Mouse (Mus musculus) neural tube, embryonic 11.5 days (tissue): Measurements from ENCODE around the gene Bfsp2. TPM values are rescaled to one million over a fixed set of nuclear protein-coding genes. Genes with fewer than 3 reads are reported as not detected.

Experiments
- ATAC-seq: fragments of 200-750 bp; cut with Nextera tagmentation; 2 replicates; pipeline ENCODE4 v1.8.0; 2017; ENCODE audit warnings: moderate number of reproducible peaks, mild to moderate bottlenecking, moderate TSS enrichment, moderate library complexity; ENCODE audit not compliant: insufficient read depth, low FRiP score, low TSS enrichment
- DNase-seq: peaks from one replicate; pipeline ENCODE4 v3.0.0-alpha.2; 2015; ENCODE audit warnings: low spot score
- H3K27ac ChIP-seq: fragments of 300-500 bp; sonication (generic); 2 replicates; pipeline ENCODE4 v1.5.1; 2014; ENCODE audit warnings: low read depth, mild to moderate bottlenecking, low read length
- H3K27me3 ChIP-seq: fragments of 300-500 bp; sonication (generic); 2 replicates; pipeline ENCODE4 v1.6.1; 2014; ENCODE audit warnings: mild to moderate bottlenecking, low read length, mixed read lengths; ENCODE audit not compliant: control insufficient read depth, insufficient read depth
- H3K36me3 ChIP-seq: fragments of 300-500 bp; sonication (generic); 2 replicates; pipeline ENCODE4 v1.6.1; 2014; ENCODE audit warnings: mild to moderate bottlenecking, low read length, moderate library complexity, mixed read lengths; ENCODE audit not compliant: control insufficient read depth, insufficient read depth
- H3K4me1 ChIP-seq: fragments of 300-500 bp; sonication (generic); 2 replicates; pipeline ENCODE4 v1.6.1; 2014; ENCODE audit warnings: low read length, mixed read lengths; ENCODE audit not compliant: control insufficient read depth, insufficient read depth
- H3K4me2 ChIP-seq: fragments of 300-500 bp; sonication (generic); 2 replicates; pipeline ENCODE4 v1.6.1; 2014; ENCODE audit warnings: low read depth, mild to moderate bottlenecking, moderate library complexity
- H3K4me3 ChIP-seq: fragments of 300-500 bp; sonication (generic); 2 replicates; pipeline ENCODE4 v1.5.1; 2014; ENCODE audit warnings: low read depth, low read length
- H3K9ac ChIP-seq: fragments of 300-500 bp; sonication (generic); 2 replicates; pipeline ENCODE4 v1.6.1; 2014; ENCODE audit warnings: mild to moderate bottlenecking, low read length
- H3K9me3 ChIP-seq: fragments of 300-500 bp; sonication (generic); 2 replicates; pipeline ENCODE4 v1.6.1; 2016; ENCODE audit warnings: low read length; ENCODE audit not compliant: control insufficient read depth
- WGBS: fragments of 180-500 bp; shearing (Covaris S2); extraction: QIAGEN DNeasy Blood & Tissue Kit; methylation state at CpG from one replicate; pipeline ENCODE4 v1.1.7; 2014; 5-methylcytosine and 5-hydroxymethylcytosine counted together
- polyA plus RNA-seq: library from polyadenylated mRNA; unstranded; fragments of >200 nt; fragmentation: Nextera tagmentation; extraction: Ambion mirVana; gene quantifications from 2 replicates; pipeline ENCODE4 v1.2.1, GENCODE M21; 2014

Bfsp2 gene
- polyA plus RNA-seq, 1 experiment from 2014 or later = 0.74 TPM

DNA sequence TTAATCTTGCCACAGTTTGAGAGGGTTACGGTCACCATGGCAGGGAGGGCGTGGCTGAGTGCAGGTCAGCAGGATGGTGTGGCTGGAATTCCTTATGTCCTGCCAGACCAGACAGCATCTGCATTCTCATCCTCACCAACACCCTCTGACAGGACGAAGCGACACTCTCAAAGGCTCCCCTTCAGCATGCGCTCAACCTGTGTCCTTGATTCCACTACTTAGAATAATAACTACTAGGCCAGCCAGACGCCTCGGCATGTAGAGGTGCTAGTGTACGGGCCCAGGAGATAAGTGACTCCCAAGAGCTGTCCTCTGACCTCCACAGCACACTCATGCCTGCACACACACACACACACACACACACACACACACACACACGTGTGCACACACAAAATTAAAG lies 101.0 kb downstream of the Bfsp2 start:
- H3K4me2 ChIP-seq = no peak overlapping the region
- no peaks in the 10 kb centered on the region for H3K4me1 ChIP-seq
- WGBS = 70% methylated on average over 9 of the region's 9 CpGs
- no peak for ATAC-seq
- no peak overlapping the region for H3K27ac ChIP-seq
- H3K4me3 ChIP-seq = no peak overlapping the region
- H3K9ac ChIP-seq = no peak overlapping the region
- H3K27me3 ChIP-seq = no peaks in the 10 kb centered on the region
- DNase-seq = no peak
- no peaks in the 10 kb centered on the region for H3K36me3 ChIP-seq
- no peaks in the 10 kb centered on the region for H3K9me3 ChIP-seq

GRCm38 (mm10) chr9:103378686-103379085 lies 101.5 kb downstream of the Bfsp2 start:
- H3K36me3 ChIP-seq = no peaks in the 10 kb centered on the region
- H3K4me2 ChIP-seq = no peak overlapping the region
- ATAC-seq (no peak), DNase-seq (no peak)
- no peaks in the 10 kb centered on the region for H3K9me3 ChIP-seq
- H3K9ac ChIP-seq = no peak overlapping the region
- H3K4me1 ChIP-seq = no peaks in the 10 kb centered on the region
- WGBS = 49% methylated on average over 10 of the region's 10 CpGs
- H3K4me3 ChIP-seq = no peak overlapping the region
- no peaks in the 10 kb centered on the region for H3K27me3 ChIP-seq
- H3K27ac ChIP-seq = no peak overlapping the region

DNA sequence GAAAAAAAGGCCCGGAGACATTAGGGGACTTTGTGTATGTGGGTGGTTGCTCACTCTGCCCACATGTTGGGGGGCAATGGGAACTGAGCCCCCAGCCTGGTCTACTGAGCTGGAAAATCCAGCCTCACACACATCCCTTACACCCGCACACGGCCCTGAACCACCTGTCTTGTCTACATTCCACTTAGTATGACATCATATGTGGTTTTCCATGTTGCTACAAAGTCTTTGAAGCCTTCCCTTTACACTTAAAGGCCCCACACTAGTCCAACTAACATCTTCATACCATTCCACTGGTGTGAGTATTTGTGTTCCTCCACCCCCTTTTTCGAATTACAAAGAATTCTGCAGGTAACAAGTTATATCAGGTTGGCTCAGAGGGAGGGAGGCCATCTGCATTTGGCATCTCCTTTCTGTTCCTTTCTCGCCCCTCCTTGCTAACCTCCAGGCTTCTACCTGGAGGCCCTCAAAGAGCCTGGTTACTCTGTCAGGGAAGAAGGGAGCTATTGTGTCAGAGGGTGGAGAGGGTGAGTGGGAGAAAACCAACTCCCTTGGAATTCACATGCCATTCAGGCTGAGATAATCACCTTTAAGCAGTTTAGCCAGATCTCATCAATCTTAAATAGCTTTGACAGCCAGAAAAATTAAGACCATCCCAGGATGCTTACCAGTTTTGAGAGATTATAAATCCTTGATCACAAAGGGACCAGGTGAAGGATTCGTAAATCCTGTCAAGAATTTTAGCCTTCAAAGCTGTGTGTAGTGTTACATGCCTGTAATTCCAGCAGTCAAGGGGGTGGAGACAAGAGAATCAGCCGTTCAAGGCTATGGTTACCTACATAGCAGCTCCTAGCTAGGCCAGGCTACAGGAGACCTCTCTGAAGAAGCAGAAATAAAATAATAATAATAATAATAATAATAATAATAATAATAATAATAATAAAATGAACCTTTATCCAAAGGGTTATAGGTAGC lies 103.6 kb downstream of the Bfsp2 start:
- no peaks in the 10 kb centered on the region for H3K36me3 ChIP-seq
- ATAC-seq (no peak), DNase-seq (no peak)
- H3K27me3 ChIP-seq = no peaks in the 10 kb centered on the region
- H3K27ac ChIP-seq = no peak overlapping the region
- no peak overlapping the region for H3K4me3 ChIP-seq
- H3K4me1 ChIP-seq = no peaks in the 10 kb centered on the region
- no peak overlapping the region for H3K9ac ChIP-seq
- 80% methylated on average over 7 of the region's 7 CpGs for WGBS
- no peak overlapping the region for H3K4me2 ChIP-seq
- H3K9me3 ChIP-seq = no peaks in the 10 kb centered on the region

Other genes starting within 250 kb of the Bfsp2 start
- gene Trf, start 250.0 kb downstream of the Bfsp2 start, polyA plus RNA-seq = 22.4 and 28.5 TPM in 2 replicates
- 2.3 and 2.4 TPM in 2 replicates for gene 1300017J02Rik, start 175.3 kb downstream of the Bfsp2 start, polyA plus RNA-seq
- gene Topbp1, start 175.2 kb downstream of the Bfsp2 start, polyA plus RNA-seq = 69.8 and 85.0 TPM in 2 replicates
- 136 and 142 TPM in 2 replicates for gene Cdv3, start 114.6 kb downstream of the Bfsp2 start, polyA plus RNA-seq